Mouse (Mus musculus) heart, adult 2 months (tissue): Measurements from ENCODE around the gene Nyap1. TPM values are rescaled to one million over a fixed set of nuclear protein-coding genes. Genes with fewer than 3 reads are reported as not detected.

ENCODE experiments used
- DNase-seq, 2 experiments: peaks; one replicate each; pipeline ENCODE4 v3.0.0; 2021
- H3K27ac ChIP-seq: fragments of 200-600 bp; 2 replicates; pipeline ENCODE4 v1.8.1; 2022
- H3K27me3 ChIP-seq: fragments of 200-500 bp; 2 replicates; pipeline ENCODE4 v1.6.1; 2012; ENCODE audit warnings: mild to moderate bottlenecking, low read length, inconsistent platforms, mixed read lengths; ENCODE audit not compliant: control insufficient read depth, insufficient read depth
- H3K36me3 ChIP-seq: fragments of 200-500 bp; 2 replicates; pipeline ENCODE4 v1.6.1; 2012; ENCODE audit warnings: low read length, inconsistent platforms; ENCODE audit not compliant: control insufficient read depth, insufficient read depth
- H3K4me1 ChIP-seq: fragments of 200-500 bp; 2 replicates; pipeline ENCODE4 v1.6.1; 2011; ENCODE audit warnings: low read length; ENCODE audit not compliant: control insufficient read depth, insufficient read depth
- H3K4me3 ChIP-seq: fragments of 200-600 bp; 2 replicates; pipeline ENCODE4 v1.8.1; 2022
- H3K79me2 ChIP-seq: fragments of 200-500 bp; replicated peaks from 2 replicates; pipeline ENCODE4 v1.6.1; 2012; ENCODE audit warnings: mild to moderate bottlenecking, inconsistent platforms, low read length, moderate library complexity, mixed read lengths; ENCODE audit not compliant: control insufficient read depth, insufficient read depth
- H3K9ac ChIP-seq: fragments of 200-500 bp; 2 replicates; pipeline ENCODE4 v1.6.1; 2012; ENCODE audit warnings: low read depth, mild to moderate bottlenecking, control low read depth, inconsistent platforms, low read length, mixed read lengths
- CTCF ChIP-seq: fragments of 200-600 bp; IDR thresholded peaks from 2 replicates; pipeline ENCODE4 v1.8.1; 2022; ENCODE audit warnings: antibody characterized with exemption, mild to moderate bottlenecking, moderate library complexity
- EP300 ChIP-seq: fragments of 200-500 bp; IDR thresholded peaks from 2 replicates; pipeline ENCODE4 v1.6.1; 2011; ENCODE audit warnings: low read depth, low read length, control low read depth; ENCODE audit not compliant: insufficient read depth
- POLR2A ChIP-seq: fragments of 200-500 bp; IDR thresholded peaks from 2 replicates; pipeline ENCODE4 v1.6.1; 2011; ENCODE audit warnings: mild to moderate bottlenecking, low read depth, low read length, control low read depth; ENCODE audit not compliant: insufficient read depth
- WGBS: fragments of 180-500 bp; shearing (Covaris S2); methylation state at CpG from one replicate; pipeline ENCODE4 v1.1.7; 2018; 5-methylcytosine and 5-hydroxymethylcytosine counted together
- intact Hi-C: fragments of 180-260 bp; cut with DNase I; formaldehyde crosslinking; loops from one replicate; pipeline ENCODE4 v1.15.1; 2025
- polyA plus RNA-seq: library from polyadenylated mRNA; depleted of rRNA; stranded (reverse); fragments of >200 nt; gene quantifications from 2 replicates; pipeline ENCODE4 v1.2.3, GENCODE M21; 2012
- total RNA-seq, 2 experiments: library from RNA; stranded (reverse); gene quantifications; 2 replicates each; pipeline ENCODE4 v1.2.3; 2021

Nyap1 gene
- total and polyA plus RNA-seq, 3 experiments, result 0.94 to 1.7 (median 1.2) TPM

- no peak overlapping the region for H3K4me3 ChIP-seq
- H3K79me2 ChIP-seq, result no peaks in the 10 kb centered on the region
- H3K27ac ChIP-seq, result no peak overlapping the region
- H3K9ac ChIP-seq, result no peak overlapping the region
- H3K4me1 ChIP-seq, result peaks cover 4% of the 10 kb centered on the region
- no peaks in the 10 kb centered on the region; the same call in 1 of the 2 replicates for H3K36me3 ChIP-seq
- TF ChIP-seq POLR2A, result no peak
- no peak for TF ChIP-seq EP300
- no peak for TF ChIP-seq CTCF
- DNase-seq, result no peak
- intact Hi-C loops, result no loop called here
- no peaks in the 10 kb centered on the region for H3K27me3 ChIP-seq
- WGBS, result 27% methylated on average over 6 of the region's 6 CpGs
These were observed 22.3 kb downstream of the Nyap1 start for GRCm38 (mm10) chr5:137719088-137719487.

DNA sequence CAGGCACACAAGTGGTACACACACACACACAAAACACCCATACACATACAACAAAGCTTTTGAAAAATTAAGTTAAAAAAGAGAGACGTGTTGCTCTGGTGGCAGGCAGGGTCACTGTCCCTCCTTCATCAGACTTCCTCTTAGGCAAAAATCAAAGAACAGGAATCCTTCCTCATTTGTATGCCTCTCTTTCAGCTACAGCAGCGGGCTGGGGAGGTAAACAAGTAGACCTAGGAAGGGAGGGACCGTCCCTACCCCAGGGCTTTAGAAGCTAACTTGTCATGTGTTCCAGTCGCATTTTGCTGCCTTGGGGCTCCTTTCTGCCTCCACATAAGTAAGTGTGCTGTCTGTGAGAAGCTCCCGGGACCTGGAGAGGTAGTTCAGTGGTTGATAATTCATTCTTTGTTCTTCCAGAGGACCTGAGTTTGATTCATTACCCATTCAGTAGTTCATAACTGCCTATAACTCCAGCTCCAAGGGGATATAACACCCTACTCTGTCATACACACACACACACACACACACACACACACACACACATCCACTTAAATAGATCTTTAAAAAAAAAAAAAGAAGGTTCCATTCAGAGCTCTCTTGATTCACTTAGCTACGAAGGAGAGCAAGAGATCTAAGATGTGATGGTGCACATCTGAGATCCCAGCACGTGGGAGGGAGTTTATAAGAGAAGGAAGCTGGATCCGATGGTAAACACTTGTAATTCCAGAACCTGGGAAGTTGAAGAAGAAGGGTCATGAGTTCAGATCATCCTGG lies 23.2 kb downstream of the Nyap1 start:
- Histone ChIP-seq H3K4me1 (peaks cover 4% of the 10 kb centered on the region), H3K79me2 (no peaks in the 10 kb centered on the region), H3K27me3 (no peaks in the 10 kb centered on the region), H3K27ac (no peak overlapping the region), H3K36me3 (no peaks in the 10 kb centered on the region; the same call in 1 of the 2 replicates), H3K4me3 (no peak overlapping the region), H3K9ac (no peak overlapping the region)
- intact Hi-C loops, result no loop called here
- DNase-seq, result no peak
- TF ChIP-seq POLR2A, result no peak
- TF ChIP-seq CTCF, result no peak
- no peak for TF ChIP-seq EP300
- WGBS, result 61% methylated on average over 8 of the region's 8 CpGs

GRCm38 (mm10) chr5:137715685-137716084 lies 25.7 kb downstream of the Nyap1 start:
- 71% methylated on average over 8 of the region's 8 CpGs for WGBS
- no peaks in the 10 kb centered on the region; the same call in 1 of the 2 replicates for H3K36me3 ChIP-seq
- TF ChIP-seq EP300 (no peak), POLR2A (no peak), CTCF (no peak)

DNA sequence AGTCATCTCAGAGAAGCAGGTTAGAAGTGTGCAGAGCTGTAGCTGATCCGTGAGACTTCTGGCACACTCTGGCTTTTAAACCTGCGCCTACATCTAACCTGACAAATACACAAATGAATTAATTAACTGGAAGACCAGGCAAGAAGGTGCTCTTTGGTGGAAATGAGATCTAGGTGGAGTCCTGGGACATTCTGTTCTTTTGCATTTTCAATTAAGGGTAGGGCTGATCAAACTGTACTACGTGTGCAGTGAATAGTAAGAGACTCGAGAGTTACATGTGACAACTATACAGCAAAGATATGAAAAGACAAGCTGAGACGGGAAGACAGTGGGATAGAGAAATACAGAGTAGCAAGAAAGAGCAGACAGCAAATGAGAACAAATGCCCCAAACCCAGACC lies 28.0 kb downstream of the Nyap1 start:
- no peaks in the 10 kb centered on the region for H3K27me3 ChIP-seq
- H3K27ac ChIP-seq, result no peak overlapping the region
- intact Hi-C loops, result no loop called here
- no peak overlapping the region for H3K9ac ChIP-seq
- no peak overlapping the region for H3K4me3 ChIP-seq
- no peaks in the 10 kb centered on the region for H3K4me1 ChIP-seq
- TF ChIP-seq POLR2A (no peak), EP300 (no peak), CTCF (no peak)
- no peaks in the 10 kb centered on the region for H3K79me2 ChIP-seq
- H3K36me3 ChIP-seq, result no peaks in the 10 kb centered on the region
- WGBS, result 72% methylated on average over 5 of the region's 5 CpGs
- DNase-seq, result no peak

More at GRCm38 (mm10) chr5:137715685-137716084, 25.7 kb downstream of the Nyap1 start:
- intact Hi-C loops, result no loop called here
- Histone ChIP-seq H3K27me3 (no peaks in the 10 kb centered on the region), H3K9ac (no peak overlapping the region), H3K4me1 (peaks cover 4% of the 10 kb centered on the region), H3K27ac (no peak overlapping the region), H3K79me2 (no peaks in the 10 kb centered on the region), H3K4me3 (no peak overlapping the region)
- DNase-seq, result no peak

- WGBS, result 34% methylated on average over 12 of the region's 12 CpGs
- H3K4me1 ChIP-seq, result no peaks in the 10 kb centered on the region
- H3K27ac ChIP-seq, result no peak overlapping the region
- no peak for TF ChIP-seq POLR2A
- no peak for TF ChIP-seq CTCF
- TF ChIP-seq EP300, result no peak
- DNase-seq, result peak; percentile 42 to 54
- H3K79me2 ChIP-seq, result no peaks in the 10 kb centered on the region
- H3K27me3 ChIP-seq, result no peaks in the 10 kb centered on the region
- intact Hi-C loops, result no loop called here
- H3K36me3 ChIP-seq, result no peaks in the 10 kb centered on the region
- H3K9ac ChIP-seq, result no peak overlapping the region
- no peak overlapping the region for H3K4me3 ChIP-seq
These were observed 34.3 kb downstream of the Nyap1 start for GRCm38 (mm10) chr5:137706913-137707633.

GRCm38 (mm10) chr5:137705242-137705641 lies 36.2 kb downstream of the Nyap1 start:
- Histone ChIP-seq H3K4me3 (no peak overlapping the region), H3K27me3 (no peaks in the 10 kb centered on the region), H3K79me2 (no peaks in the 10 kb centered on the region), H3K27ac (no peak overlapping the region), H3K9ac (no peak overlapping the region), H3K4me1 (no peaks in the 10 kb centered on the region), H3K36me3 (no peaks in the 10 kb centered on the region)
- DNase-seq, result peak in 1 of 2 experiments; percentile 20
- TF ChIP-seq EP300 (no peak), CTCF (no peak), POLR2A (no peak)
- intact Hi-C loops, result no loop called here
- 54% methylated on average over 6 of the region's 6 CpGs for WGBS
